Mouse (Mus musculus): ENCODE results near the gene Ptprg. TPM values are rescaled to one million over a fixed set of nuclear protein-coding genes. Genes with fewer than 3 reads are reported as not detected.

The Ptprg gene
- 48.0 and 51.3 TPM in 2 replicates for polyA plus RNA-seq (2014; fragmentation: Nextera tagmentation; extraction: Ambion mirVana)

DNA sequence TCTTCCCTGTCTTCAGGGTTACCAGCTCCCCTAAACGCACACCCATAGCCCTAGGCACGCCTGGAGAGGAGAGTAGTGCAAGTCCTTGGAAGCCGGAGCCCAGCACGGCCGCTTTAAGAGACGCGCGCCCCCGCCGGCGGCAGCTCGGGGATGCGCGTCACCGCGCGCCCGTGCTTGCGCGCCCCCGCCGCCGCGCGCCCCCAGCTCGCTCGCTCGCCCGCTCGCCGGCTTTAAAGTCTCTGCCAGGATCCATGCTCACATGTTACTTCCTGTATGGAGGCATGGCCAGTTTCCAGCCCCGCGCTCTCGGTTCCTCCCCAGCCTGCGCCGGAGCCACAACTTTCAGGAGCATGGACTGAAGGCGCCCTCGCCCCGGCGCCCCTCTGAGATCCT, at the start of gene Ptprg:
Gene Ptprg, plus strand, starts transcription at position 260 of the 393 bp plus-strand sequence.
- Histone ChIP-seq H3K9me3 (ENCODE audit: control insufficient read depth, low read length) (no peaks in the 10 kb centered on the region), H3K4me1 (replicated peaks; ENCODE audit: control insufficient read depth, insufficient read depth, low read length) (peaks cover 3% of the 10 kb centered on the region; the same call in 1 of the 2 replicates), H3K36me3 (ENCODE audit: control insufficient read depth, insufficient read depth, low read length) (no peaks in the 10 kb centered on the region), H3K9ac (ENCODE audit: low read length) (peak within 1 kb of the TSS; percentile 87), H3K27me3 (ENCODE audit: control insufficient read depth, insufficient read depth, low read length) (no peaks in the 10 kb centered on the region; the same call in 1 of the 2 replicates), H3K4me3 (ENCODE audit: low read depth, low read length) (peak within 1 kb of the TSS; percentile 75), H3K4me2 (ENCODE audit: low read depth, low read length, severe bottlenecking) (peak within 1 kb of the TSS; percentile 75), H3K27ac (ENCODE audit: low read depth, low read length) (peak within 1 kb of the TSS; percentile 96)
- DNase-seq (ENCODE audit: low spot score) (peak; percentile 92), ATAC-seq (replicated peaks; ENCODE audit: low FRiP score) (peak; percentile 88)
- under 1% methylated on average over 39 of the region's 40 CpGs for WGBS

DNA sequence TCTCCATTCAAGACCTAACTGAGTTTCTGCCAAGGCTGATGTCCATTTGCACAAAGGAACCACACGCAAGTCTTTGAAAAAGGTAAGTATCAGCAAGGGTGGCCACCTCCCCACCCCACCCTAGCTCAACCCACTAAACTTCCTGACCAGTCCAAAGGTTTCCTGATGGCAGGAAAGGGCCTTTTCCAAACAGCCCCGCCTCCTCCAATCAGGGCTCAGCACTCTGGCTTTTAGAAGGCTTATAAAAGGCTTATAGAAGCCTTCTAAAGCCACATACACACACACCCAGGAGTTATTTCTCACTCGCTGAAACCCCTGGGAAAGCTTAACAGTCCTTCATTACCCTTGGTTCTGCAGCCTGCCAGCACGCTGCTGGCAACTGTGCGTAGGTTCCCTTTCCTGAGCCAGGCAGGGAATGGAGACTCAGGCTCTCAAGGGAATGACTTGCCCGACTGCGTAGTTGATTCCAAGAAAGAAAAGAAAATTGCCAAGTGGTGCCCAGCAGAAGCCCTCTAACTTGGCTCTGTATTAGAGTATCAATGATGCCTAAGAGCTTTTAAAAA, 49.4 kb upstream of the Ptprg start:
- H3K9ac ChIP-seq (ENCODE audit: low read length) = no peak overlapping the region
- H3K27ac ChIP-seq (ENCODE audit: low read depth, low read length) = no peak overlapping the region
- H3K4me1 ChIP-seq (replicated peaks; ENCODE audit: control insufficient read depth, insufficient read depth, low read length) = no peaks in the 10 kb centered on the region
- H3K36me3 ChIP-seq (ENCODE audit: control insufficient read depth, insufficient read depth, low read length) = no peaks in the 10 kb centered on the region
- H3K9me3 ChIP-seq (ENCODE audit: control insufficient read depth, low read length) = no peaks in the 10 kb centered on the region
- DNase-seq (ENCODE audit: low spot score) (no peak), ATAC-seq (replicated peaks; ENCODE audit: low FRiP score) (no peak)
- H3K4me3 ChIP-seq (ENCODE audit: low read depth, low read length) = no peak overlapping the region
- H3K27me3 ChIP-seq (ENCODE audit: control insufficient read depth, insufficient read depth, low read length) = no peaks in the 10 kb centered on the region
- 61% methylated on average over 7 of the region's 7 CpGs for WGBS
- H3K4me2 ChIP-seq (ENCODE audit: low read depth, low read length, severe bottlenecking) = no peak overlapping the region

DNA sequence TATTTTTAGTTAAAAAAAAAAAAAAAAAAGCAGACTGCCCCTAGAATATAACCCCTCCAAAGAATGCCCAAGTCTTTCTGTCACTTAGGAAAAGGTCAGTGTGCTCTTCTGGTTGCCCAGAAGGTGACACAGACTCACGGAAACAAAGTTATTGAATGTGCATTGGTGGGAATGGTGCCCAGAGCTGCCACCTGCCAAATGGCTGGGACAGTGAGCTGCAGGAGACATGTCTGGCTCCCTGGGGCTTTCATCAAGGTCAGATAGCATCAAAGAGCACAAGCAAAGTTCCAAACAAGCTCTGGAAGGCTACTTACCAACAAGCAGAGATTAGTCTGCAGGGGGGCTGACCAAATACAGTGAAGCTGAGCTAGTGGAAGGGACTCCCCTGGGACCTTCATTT, 43.2 kb upstream of the Ptprg start:
- H3K27ac ChIP-seq (ENCODE audit: low read depth, low read length) = no peak overlapping the region
- no peaks in the 10 kb centered on the region for H3K9me3 ChIP-seq (ENCODE audit: control insufficient read depth, low read length)
- no peak for DNase-seq (ENCODE audit: low spot score)
- H3K36me3 ChIP-seq (ENCODE audit: control insufficient read depth, insufficient read depth, low read length) = no peaks in the 10 kb centered on the region
- H3K4me1 ChIP-seq (replicated peaks; ENCODE audit: control insufficient read depth, insufficient read depth, low read length) = no peaks in the 10 kb centered on the region
- no peak for ATAC-seq (replicated peaks; ENCODE audit: low FRiP score)
- no peaks in the 10 kb centered on the region for H3K27me3 ChIP-seq (ENCODE audit: control insufficient read depth, insufficient read depth, low read length)
- no peak overlapping the region for H3K4me2 ChIP-seq (ENCODE audit: low read depth, low read length, severe bottlenecking)
- 85% methylated on average over 1 of the region's 1 CpGs for WGBS
- no peak overlapping the region for H3K4me3 ChIP-seq (ENCODE audit: low read depth, low read length)
- H3K9ac ChIP-seq (ENCODE audit: low read length) = no peak overlapping the region

DNA sequence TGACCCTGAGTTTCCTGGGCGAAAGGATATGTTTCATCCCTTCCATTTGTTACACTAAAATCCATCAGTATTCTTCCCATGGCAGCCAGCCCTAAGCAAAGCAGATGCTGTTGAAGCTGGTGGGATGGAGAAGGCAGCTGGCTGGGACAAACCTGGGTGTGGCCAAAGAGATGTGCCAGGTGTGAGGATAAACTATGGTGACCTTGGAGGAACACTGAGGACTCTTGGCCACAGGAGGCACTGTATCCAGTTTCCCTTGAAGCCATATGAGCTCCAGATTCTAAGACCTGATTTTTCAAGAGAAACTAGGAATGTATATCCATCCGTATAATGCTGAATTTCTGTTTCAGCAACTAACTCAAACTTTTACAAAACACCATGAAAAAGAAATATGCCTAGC, 34.2 kb upstream of the Ptprg start:
- no peak overlapping the region for H3K27ac ChIP-seq (ENCODE audit: low read depth, low read length)
- no peaks in the 10 kb centered on the region for H3K9me3 ChIP-seq (ENCODE audit: control insufficient read depth, low read length)
- H3K4me2 ChIP-seq (ENCODE audit: low read depth, low read length, severe bottlenecking) = no peak overlapping the region
- no peaks in the 10 kb centered on the region for H3K4me1 ChIP-seq (replicated peaks; ENCODE audit: control insufficient read depth, insufficient read depth, low read length)
- no peak overlapping the region for H3K9ac ChIP-seq (ENCODE audit: low read length)
- no peak overlapping the region for H3K4me3 ChIP-seq (ENCODE audit: low read depth, low read length)
- no peaks in the 10 kb centered on the region for H3K36me3 ChIP-seq (ENCODE audit: control insufficient read depth, insufficient read depth, low read length)
- H3K27me3 ChIP-seq (ENCODE audit: control insufficient read depth, insufficient read depth, low read length) = no peaks in the 10 kb centered on the region
- ATAC-seq (replicated peaks; ENCODE audit: low FRiP score) = no peak
- DNase-seq (ENCODE audit: low spot score) = no peak
- WGBS = 92% methylated on average over 2 of the region's 2 CpGs

DNA sequence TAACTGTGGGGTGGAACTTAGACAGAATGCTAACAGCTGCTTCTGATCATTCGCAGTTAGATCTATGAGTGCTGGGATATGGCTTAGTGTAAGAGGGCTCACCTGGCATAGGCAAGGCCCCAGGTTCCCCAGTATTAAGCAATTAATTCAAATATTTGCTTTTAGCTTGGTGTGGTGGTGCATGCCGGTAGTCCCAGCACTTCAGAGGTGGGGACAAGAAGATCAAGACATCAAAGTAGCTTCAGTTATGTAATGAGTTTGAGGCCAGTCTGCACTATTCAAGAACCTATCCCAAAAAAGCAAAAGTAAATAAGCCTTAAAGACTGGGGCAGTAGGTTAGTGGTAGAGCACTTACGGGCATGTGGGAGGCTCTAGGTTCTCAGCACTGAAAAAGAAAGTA, 30.3 kb upstream of the Ptprg start:
- Histone ChIP-seq H3K4me1 (replicated peaks; ENCODE audit: control insufficient read depth, insufficient read depth, low read length) (no peaks in the 10 kb centered on the region), H3K4me3 (ENCODE audit: low read depth, low read length) (no peak overlapping the region), H3K4me2 (ENCODE audit: low read depth, low read length, severe bottlenecking) (no peak overlapping the region), H3K27me3 (ENCODE audit: control insufficient read depth, insufficient read depth, low read length) (no peaks in the 10 kb centered on the region), H3K9me3 (ENCODE audit: control insufficient read depth, low read length) (no peaks in the 10 kb centered on the region), H3K27ac (ENCODE audit: low read depth, low read length) (no peak overlapping the region), H3K9ac (ENCODE audit: low read length) (no peak overlapping the region), H3K36me3 (ENCODE audit: control insufficient read depth, insufficient read depth, low read length) (no peaks in the 10 kb centered on the region)
- ATAC-seq (replicated peaks; ENCODE audit: low FRiP score) (no peak), DNase-seq (ENCODE audit: low spot score) (no peak)
- 90% methylated on average over 3 of the region's 3 CpGs for WGBS

DNA sequence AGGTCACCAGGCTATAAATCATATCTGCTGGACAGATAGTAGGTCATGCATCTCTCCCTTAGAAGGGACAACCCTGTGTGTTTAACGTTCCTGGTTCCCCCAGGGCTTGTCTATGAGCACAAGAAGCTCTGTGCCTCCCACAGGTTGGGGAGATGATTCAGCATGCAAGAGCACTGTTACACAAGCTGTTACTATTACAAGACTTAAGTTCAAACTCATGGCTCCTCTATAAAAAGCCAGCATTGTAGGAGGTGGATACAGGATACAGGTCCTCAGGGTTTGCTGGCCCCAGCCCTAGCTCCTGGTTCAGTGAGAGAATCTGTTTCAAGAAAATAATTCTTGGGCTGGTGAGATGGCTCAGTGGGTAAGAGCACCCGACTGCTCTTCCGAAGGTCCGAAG, 23.7 kb upstream of the Ptprg start:
- ATAC-seq (replicated peaks; ENCODE audit: low FRiP score) (no peak), DNase-seq (ENCODE audit: low spot score) (no peak)
- 95% methylated on average over 4 of the region's 4 CpGs for whole genome bisulfite sequencing

DNA sequence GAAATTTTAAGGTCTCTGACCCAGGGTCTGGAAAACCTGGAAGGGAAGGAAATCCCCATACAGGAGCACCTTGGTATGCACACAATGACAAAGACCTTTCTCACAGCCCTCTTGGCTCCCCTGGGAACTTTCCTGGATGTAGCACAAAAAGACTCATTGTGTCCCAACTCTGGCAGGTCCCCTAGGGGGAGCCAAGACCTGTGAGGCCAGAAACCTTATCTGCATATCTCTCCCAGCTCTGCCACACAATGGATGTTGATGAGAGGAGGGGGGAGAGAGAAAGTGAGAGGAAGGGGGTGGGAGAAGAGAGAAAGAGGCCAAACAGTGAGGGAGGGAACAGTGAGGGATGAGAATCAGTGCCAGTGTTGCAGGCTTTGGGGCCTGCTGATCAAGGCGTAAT, 18.9 kb upstream of the Ptprg start:
- 28% methylated on average over 1 of the region's 1 CpGs for WGBS
- H3K27ac ChIP-seq (ENCODE audit: low read depth, low read length) = no peak overlapping the region
- no peak overlapping the region for H3K4me3 ChIP-seq (ENCODE audit: low read depth, low read length)
- DNase-seq (ENCODE audit: low spot score) = no peak
- H3K4me2 ChIP-seq (ENCODE audit: low read depth, low read length, severe bottlenecking) = no peak overlapping the region
- H3K36me3 ChIP-seq (ENCODE audit: control insufficient read depth, insufficient read depth, low read length) = no peaks in the 10 kb centered on the region
- ATAC-seq (replicated peaks; ENCODE audit: low FRiP score) = peak; percentile 80
- no peaks in the 10 kb centered on the region for H3K9me3 ChIP-seq (ENCODE audit: control insufficient read depth, low read length)
- no peak overlapping the region; the same call in 1 of the 2 replicates for H3K9ac ChIP-seq (ENCODE audit: low read length)
- no peaks in the 10 kb centered on the region; the same call in 1 of the 2 replicates for H3K4me1 ChIP-seq (replicated peaks; ENCODE audit: control insufficient read depth, insufficient read depth, low read length)
- H3K27me3 ChIP-seq (ENCODE audit: control insufficient read depth, insufficient read depth, low read length) = no peaks in the 10 kb centered on the region

More for the DNA sequence above, 23.7 kb upstream of the Ptprg start:
- no peaks in the 10 kb centered on the region for H3K27me3 ChIP-seq (ENCODE audit: control insufficient read depth, insufficient read depth, low read length)
- H3K36me3 ChIP-seq (ENCODE audit: control insufficient read depth, insufficient read depth, low read length) = no peaks in the 10 kb centered on the region
- H3K9me3 ChIP-seq (ENCODE audit: control insufficient read depth, low read length) = no peaks in the 10 kb centered on the region
- H3K4me3 ChIP-seq (ENCODE audit: low read depth, low read length) = no peak overlapping the region
- H3K4me2 ChIP-seq (ENCODE audit: low read depth, low read length, severe bottlenecking) = no peak overlapping the region
- no peaks in the 10 kb centered on the region; the same call in 1 of the 2 replicates for H3K4me1 ChIP-seq (replicated peaks; ENCODE audit: control insufficient read depth, insufficient read depth, low read length)
- H3K27ac ChIP-seq (ENCODE audit: low read depth, low read length) = no peak overlapping the region
- no peak overlapping the region for H3K9ac ChIP-seq (ENCODE audit: low read length)

DNA sequence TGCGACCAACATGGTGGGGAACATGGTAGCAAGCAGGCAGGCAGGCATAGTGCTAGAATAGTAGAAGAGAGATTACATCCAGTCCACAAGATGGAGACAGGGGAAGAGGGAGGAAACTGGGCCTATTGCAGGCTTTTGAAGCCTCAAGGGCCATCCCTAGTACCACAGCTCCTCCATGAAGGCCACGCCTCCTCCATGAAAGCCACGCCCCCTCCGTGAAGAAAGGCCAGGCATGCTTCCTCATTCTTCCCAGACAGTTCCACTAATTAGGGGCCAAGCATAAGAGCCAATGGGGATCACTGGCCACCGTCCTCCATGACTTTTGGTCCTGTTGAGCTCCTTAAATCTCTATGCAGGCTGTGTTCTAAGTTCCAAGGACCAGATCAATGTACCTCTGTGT, 17.2 kb upstream of the Ptprg start:
- H3K4me3 ChIP-seq (ENCODE audit: low read depth, low read length) = no peak overlapping the region
- no peaks in the 10 kb centered on the region; the same call in 1 of the 2 replicates for H3K4me1 ChIP-seq (replicated peaks; ENCODE audit: control insufficient read depth, insufficient read depth, low read length)
- no peaks in the 10 kb centered on the region for H3K27me3 ChIP-seq (ENCODE audit: control insufficient read depth, insufficient read depth, low read length)
- ATAC-seq (replicated peaks; ENCODE audit: low FRiP score) (no peak), DNase-seq (ENCODE audit: low spot score) (no peak)
- H3K4me2 ChIP-seq (ENCODE audit: low read depth, low read length, severe bottlenecking) = no peak overlapping the region
- no peak overlapping the region for H3K27ac ChIP-seq (ENCODE audit: low read depth, low read length)
- no peaks in the 10 kb centered on the region for H3K9me3 ChIP-seq (ENCODE audit: control insufficient read depth, low read length)
- WGBS = 76% methylated on average over 5 of the region's 5 CpGs
- H3K36me3 ChIP-seq (ENCODE audit: control insufficient read depth, insufficient read depth, low read length) = no peaks in the 10 kb centered on the region
- H3K9ac ChIP-seq (ENCODE audit: low read length) = no peak overlapping the region

DNA sequence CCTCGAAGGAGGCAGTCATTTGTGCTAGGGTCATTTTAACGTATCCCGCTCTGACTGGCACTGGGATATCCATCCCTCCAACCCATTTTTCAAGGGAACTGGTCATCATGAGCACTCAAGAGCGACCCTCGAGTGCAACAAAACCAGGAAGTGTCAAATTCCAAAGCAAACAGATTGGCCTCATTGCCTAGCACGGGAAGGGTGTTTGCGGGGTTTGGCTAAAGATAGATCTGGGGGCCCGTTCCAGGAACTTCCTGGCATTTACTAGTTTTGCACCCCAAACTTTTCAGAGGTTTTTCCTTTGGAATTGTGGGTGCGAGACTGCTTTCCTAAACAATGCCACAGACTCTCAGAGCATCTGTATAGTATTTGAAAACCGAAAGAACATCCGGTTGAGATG, 1.4 kb upstream of the Ptprg start:
- H3K4me1 ChIP-seq (replicated peaks; ENCODE audit: control insufficient read depth, insufficient read depth, low read length) = peaks cover 3% of the 10 kb centered on the region; the same call in 1 of the 2 replicates
- no peak overlapping the region for H3K4me3 ChIP-seq (ENCODE audit: low read depth, low read length)
- H3K4me2 ChIP-seq (ENCODE audit: low read depth, low read length, severe bottlenecking) = peak overlapping the region; percentile 75; the same call in 1 of the 2 replicates
- 26% methylated on average over 11 of the region's 11 CpGs for WGBS
- no peaks in the 10 kb centered on the region; the same call in 1 of the 2 replicates for H3K27me3 ChIP-seq (ENCODE audit: control insufficient read depth, insufficient read depth, low read length)
- H3K27ac ChIP-seq (ENCODE audit: low read depth, low read length) = no peak overlapping the region
- DNase-seq (ENCODE audit: low spot score) (no peak), ATAC-seq (replicated peaks; ENCODE audit: low FRiP score) (no peak)
- no peak overlapping the region for H3K9ac ChIP-seq (ENCODE audit: low read length)
- H3K9me3 ChIP-seq (ENCODE audit: control insufficient read depth, low read length) = no peaks in the 10 kb centered on the region
- no peaks in the 10 kb centered on the region for H3K36me3 ChIP-seq (ENCODE audit: control insufficient read depth, insufficient read depth, low read length)
